Mouse (Mus musculus): Measurements from ENCODE around the gene Cklf.

The Cklf gene

GRCm38 (mm10) chr8:104230377-104230776 is 20.3 kb upstream of the Cklf start:
- no peaks in the 10 kb centered on the region for H3K9me3 ChIP-seq (ENCODE audit: low read length)
- no peaks in the 10 kb centered on the region for H3K27me3 ChIP-seq (ENCODE audit: insufficient read depth, low read length)
- no peak for TF ChIP-seq CTCF (conservative IDR thresholded peaks at IDR 0.05; ENCODE audit: low read length)
- no peak for TF ChIP-seq POU5F1 (IDR thresholded peaks at IDR 0.05; ENCODE audit: borderline replicate concordance, low read length)
- no peak for TF ChIP-seq NANOG (IDR thresholded peaks at IDR 0.05; ENCODE audit: borderline replicate concordance, low read length)
- H3K4me3 ChIP-seq (replicated peaks; ENCODE audit: low read length), result no peak overlapping the region
- 0 out of 2 replicates have a peak, but pooled peaks cover 8% of the 10 kb centered on the region for H3K4me1 ChIP-seq (replicated peaks; ENCODE audit: low read depth, low read length)
- peaks cover 86% of the 10 kb centered on the region for H3K36me3 ChIP-seq (ENCODE audit: insufficient read depth, low read length)

- no peak overlapping the region for H3K4me3 ChIP-seq (replicated peaks; ENCODE audit: low read length)
- TF ChIP-seq CTCF (conservative IDR thresholded peaks at IDR 0.05; ENCODE audit: low read length), result no peak
- no peak for TF ChIP-seq NANOG (IDR thresholded peaks at IDR 0.05; ENCODE audit: borderline replicate concordance, low read length)
- TF ChIP-seq POU5F1 (IDR thresholded peaks at IDR 0.05; ENCODE audit: borderline replicate concordance, low read length), result no peak
- H3K9me3 ChIP-seq (ENCODE audit: low read length), result no peaks in the 10 kb centered on the region
- H3K36me3 ChIP-seq (ENCODE audit: insufficient read depth, low read length), result peaks cover 88% of the 10 kb centered on the region
- H3K4me1 ChIP-seq (replicated peaks; ENCODE audit: low read depth, low read length), result 0 out of 2 replicates have a peak, but pooled peaks cover 8% of the 10 kb centered on the region
- no peaks in the 10 kb centered on the region for H3K27me3 ChIP-seq (ENCODE audit: insufficient read depth, low read length)
These were observed 18.6 kb upstream of the Cklf start for GRCm38 (mm10) chr8:104232039-104232438.

GRCm38 (mm10) chr8:104232919-104233318 is 17.7 kb upstream of the Cklf start:
- Histone ChIP-seq H3K4me3 (replicated peaks; ENCODE audit: low read length) (no peak overlapping the region), H3K27me3 (ENCODE audit: insufficient read depth, low read length) (no peaks in the 10 kb centered on the region), H3K9me3 (ENCODE audit: low read length) (no peaks in the 10 kb centered on the region), H3K4me1 (replicated peaks; ENCODE audit: low read depth, low read length) (0 out of 2 replicates have a peak, but pooled peaks cover 8% of the 10 kb centered on the region), H3K36me3 (ENCODE audit: insufficient read depth, low read length) (peaks cover 88% of the 10 kb centered on the region)
- TF ChIP-seq CTCF (conservative IDR thresholded peaks at IDR 0.05; ENCODE audit: low read length) (no peak), POU5F1 (IDR thresholded peaks at IDR 0.05; ENCODE audit: borderline replicate concordance, low read length) (no peak), NANOG (IDR thresholded peaks at IDR 0.05; ENCODE audit: borderline replicate concordance, low read length) (no peak)

GRCm38 (mm10) chr8:104234573-104234972 is 16.1 kb upstream of the Cklf start:
- Histone ChIP-seq H3K27me3 (ENCODE audit: insufficient read depth, low read length) (no peaks in the 10 kb centered on the region), H3K9me3 (ENCODE audit: low read length) (no peaks in the 10 kb centered on the region)
- TF ChIP-seq POU5F1 (IDR thresholded peaks at IDR 0.05; ENCODE audit: borderline replicate concordance, low read length) (no peak), NANOG (IDR thresholded peaks at IDR 0.05; ENCODE audit: borderline replicate concordance, low read length) (no peak), CTCF (conservative IDR thresholded peaks at IDR 0.05; ENCODE audit: low read length) (no peak)

GRCm38 (mm10) chr8:104239418-104239861 is 11.2 kb upstream of the Cklf start:
- Histone ChIP-seq H3K36me3 (ENCODE audit: insufficient read depth, low read length) (peaks cover 91% of the 10 kb centered on the region), H3K27me3 (ENCODE audit: insufficient read depth, low read length) (no peaks in the 10 kb centered on the region), H3K9me3 (ENCODE audit: low read length) (no peaks in the 10 kb centered on the region), H3K4me1 (replicated peaks; ENCODE audit: low read depth, low read length) (0 out of 2 replicates have a peak, but pooled peaks cover 6% of the 10 kb centered on the region), H3K4me3 (replicated peaks; ENCODE audit: low read length) (no peak overlapping the region)
- TF ChIP-seq POU5F1 (IDR thresholded peaks at IDR 0.05; ENCODE audit: borderline replicate concordance, low read length) (no peak), CTCF (conservative IDR thresholded peaks at IDR 0.05; ENCODE audit: low read length) (no peak), NANOG (IDR thresholded peaks at IDR 0.05; ENCODE audit: borderline replicate concordance, low read length) (no peak)

More at GRCm38 (mm10) chr8:104234573-104234972, 16.1 kb upstream of the Cklf start:
- 0 out of 2 replicates have a peak, but pooled peaks cover 8% of the 10 kb centered on the region for H3K4me1 ChIP-seq (replicated peaks; ENCODE audit: low read depth, low read length)
- no peak overlapping the region for H3K4me3 ChIP-seq (replicated peaks; ENCODE audit: low read length)
- H3K36me3 ChIP-seq (ENCODE audit: insufficient read depth, low read length), result peaks cover 89% of the 10 kb centered on the region

GRCm38 (mm10) chr8:104242038-104242644 is 8.5 kb upstream of the Cklf start:
- Histone ChIP-seq H3K4me3 (replicated peaks; ENCODE audit: low read length) (no peak overlapping the region), H3K27me3 (ENCODE audit: insufficient read depth, low read length) (no peaks in the 10 kb centered on the region), H3K9me3 (ENCODE audit: low read length) (no peaks in the 10 kb centered on the region), H3K36me3 (ENCODE audit: insufficient read depth, low read length) (peaks cover 78% of the 10 kb centered on the region), H3K4me1 (replicated peaks; ENCODE audit: low read depth, low read length) (peaks cover 6% of the 10 kb centered on the region)
- TF ChIP-seq POU5F1 (IDR thresholded peaks at IDR 0.05; ENCODE audit: borderline replicate concordance, low read length) (no peak), CTCF (conservative IDR thresholded peaks at IDR 0.05; ENCODE audit: low read length) (no peak), NANOG (IDR thresholded peaks at IDR 0.05; ENCODE audit: borderline replicate concordance, low read length) (no peak)

- no peak for TF ChIP-seq CTCF (conservative IDR thresholded peaks at IDR 0.05; ENCODE audit: low read length)
- TF ChIP-seq NANOG (IDR thresholded peaks at IDR 0.05; ENCODE audit: borderline replicate concordance, low read length), result no peak
- no peak for TF ChIP-seq POU5F1 (IDR thresholded peaks at IDR 0.05; ENCODE audit: borderline replicate concordance, low read length)
- Histone ChIP-seq H3K4me1 (replicated peaks; ENCODE audit: low read depth, low read length) (peaks cover 28% of the 10 kb centered on the region), H3K36me3 (ENCODE audit: insufficient read depth, low read length) (peaks cover 34% of the 10 kb centered on the region), H3K4me3 (replicated peaks; ENCODE audit: low read length) (0 out of 2 replicates have a peak overlapping the region, but pooled peaks have one; percentile 95), H3K9me3 (ENCODE audit: low read length) (no peaks in the 10 kb centered on the region), H3K27me3 (ENCODE audit: insufficient read depth, low read length) (no peaks in the 10 kb centered on the region)
These were observed 4.0 kb upstream of the Cklf start for GRCm38 (mm10) chr8:104246621-104247020.

- TF ChIP-seq NANOG (IDR thresholded peaks at IDR 0.05; ENCODE audit: borderline replicate concordance, low read length), result no peak
- TF ChIP-seq CTCF (conservative IDR thresholded peaks at IDR 0.05; ENCODE audit: low read length), result no peak
- TF ChIP-seq POU5F1 (IDR thresholded peaks at IDR 0.05; ENCODE audit: borderline replicate concordance, low read length), result no peak
- Histone ChIP-seq H3K4me1 (replicated peaks; ENCODE audit: low read depth, low read length) (peaks cover 34% of the 10 kb centered on the region), H3K27me3 (ENCODE audit: insufficient read depth, low read length) (no peaks in the 10 kb centered on the region), H3K9me3 (ENCODE audit: low read length) (no peaks in the 10 kb centered on the region), H3K4me3 (replicated peaks; ENCODE audit: low read length) (peak overlapping the region; percentile 95), H3K36me3 (ENCODE audit: insufficient read depth, low read length) (peaks cover 27% of the 10 kb centered on the region)
These were observed 3.4 kb upstream of the Cklf start for GRCm38 (mm10) chr8:104247054-104247907.

All from E14TG2a.4 (cell line).